ENCODE assay signal across 7 mouse cellular contexts in the genomic region with DNA sequence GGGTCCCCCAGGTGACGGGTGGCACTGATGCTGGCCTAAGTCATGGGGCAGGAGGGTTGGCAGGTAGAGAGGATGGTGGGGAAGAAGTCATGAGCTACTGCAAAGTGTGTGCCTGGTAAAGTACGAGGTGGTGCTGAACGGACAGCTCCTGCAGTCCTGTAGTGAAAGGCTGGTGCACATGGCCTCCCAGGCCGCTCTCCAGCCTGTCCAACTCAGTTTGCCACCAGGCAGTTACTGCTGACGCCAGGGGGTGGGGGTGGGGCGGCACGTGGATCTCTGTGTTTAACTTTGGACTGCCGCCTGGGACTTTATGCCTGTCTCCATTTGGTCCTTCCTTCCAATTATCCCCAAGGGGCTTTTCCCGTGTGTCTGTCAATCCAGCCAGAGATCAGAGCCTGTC. TPM values are rescaled to one million over a fixed set of nuclear protein-coding genes. Genes with fewer than 3 reads are reported as not detected.
DNase-seq lines count a peak whose midpoint lies in the region; ATAC-seq and TF ChIP-seq lines count a peak whose summit lies in the region.

No protein-coding gene starts in this region.

- no peaks in the 10 kb centered on the region for H3K9me3 ChIP-seq in liver, embryonic 14.5 days (ENCODE audit: control insufficient read depth, low read length)

- no peak overlapping the region for H3K27ac ChIP-seq in thymus, adult 2 months (ENCODE audit: control insufficient read depth, insufficient read depth, low read length)
- no peak overlapping the region for H3K27ac ChIP-seq in liver, embryonic 14.5 days

- peak; percentile 30 for DNase-seq in thymus, adult 2 months
- no peak for DNase-seq in thymus, adult 18-20 months
- DNase-seq in adrenal gland, postnatal 10 days = peak; percentile 83
- DNase-seq in liver, embryonic 14.5 days (ENCODE audit: low read depth in 3 of 3, low spot score in 3 of 3) = peak; percentile 31 to 55 (median 44)
- DNase-seq in retina, embryonic 14.5 days (ENCODE audit: low spot score) = peak; percentile 82
- DNase-seq in right cerebral cortex, adult 2 months (ENCODE audit: low spot score in 2 of 2) = no peak

- 13% methylated on average over 9 of the region's 9 CpGs for WGBS in thymus, adult 2 months
- 5% methylated on average over 9 of the region's 9 CpGs for WGBS in liver, embryonic 14.5 days (ENCODE audit: insufficient replicate concordance)

- TF ChIP-seq POLR2A in thymus, adult 2 months (IDR thresholded peaks at IDR 0.05; ENCODE audit: control insufficient read depth, extremely low read depth, insufficient read depth, low read length, poor library complexity) = no peak

- no peak overlapping the region for H3K9ac ChIP-seq in liver, embryonic 14.5 days (replicated peaks)

- TF ChIP-seq CTCF in thymus, adult 2 months (IDR thresholded peaks at IDR 0.05; ENCODE audit: borderline replicate concordance, control insufficient read depth, extremely low read depth, insufficient read depth, low read length, poor library complexity) = no peak
- TF ChIP-seq CTCF in liver, embryonic 14.5 days (IDR thresholded peaks at IDR 0.05; ENCODE audit: low read depth) = no peak

- H3K4me3 ChIP-seq in thymus, adult 2 months (ENCODE audit: control insufficient read depth, insufficient read depth, low read length) = no peak overlapping the region
- H3K4me3 ChIP-seq in liver, embryonic 14.5 days (ENCODE audit: insufficient read depth in 1 of 2, low read depth in 2 of 2, low read length in 2 of 2) = no peak overlapping the region

- H3K27me3 ChIP-seq in thymus, adult 2 months (ENCODE audit: control insufficient read depth, insufficient read depth, low read length) = no peaks in the 10 kb centered on the region
- H3K27me3 ChIP-seq in liver, embryonic 14.5 days (ENCODE audit: control insufficient read depth, insufficient read depth, low read length) = no peaks in the 10 kb centered on the region

- H3K36me3 ChIP-seq in thymus, adult 2 months (ENCODE audit: control insufficient read depth, insufficient read depth, low read length) = no peaks in the 10 kb centered on the region
- no peaks in the 10 kb centered on the region for H3K36me3 ChIP-seq in liver, embryonic 14.5 days (replicated peaks; ENCODE audit: control insufficient read depth, insufficient read depth, low read depth)

- no peak for TF ChIP-seq EP300 in liver, embryonic 14.5 days (IDR thresholded peaks at IDR 0.05; ENCODE audit: low read depth)

- ATAC-seq in hematopoietic stem cell, adult 5-6 weeks (replicated peaks in 1 of 2; ENCODE audit: insufficient read depth in 1 of 2, low FRiP score in 2 of 2, low TSS enrichment in 1 of 2, low read depth in 1 of 2, poor library complexity in 2 of 2, severe bottlenecking in 2 of 2) = peak; percentile 53 to 65
- no peak for ATAC-seq in liver, embryonic 14.5 days (ENCODE audit: insufficient read depth)

- no peak overlapping the region for H3K4me2 ChIP-seq in liver, embryonic 14.5 days (ENCODE audit: low read depth)

- peaks cover 9% of the 10 kb centered on the region for H3K4me1 ChIP-seq in thymus, adult 2 months (replicated peaks; ENCODE audit: control insufficient read depth, insufficient read depth, low read length)
- no peaks in the 10 kb centered on the region for H3K4me1 ChIP-seq in liver, embryonic 14.5 days (replicated peaks; ENCODE audit: control insufficient read depth in 2 of 2, insufficient read depth in 2 of 2, low read length in 1 of 2)

RNA-seq across cellular contexts. Expression of a gene that starts 5.0 kb away (rescaled TPM):
- 0.24 and 0.27 TPM in 2 replicates for polyA plus RNA-seq in thymus, adult 2 months (2012; rRNA removed)
- 1 to 10 TPM; 1.5 to 1.7 TPM for total RNA-seq in adrenal gland, postnatal 10 days (2021)
- 0.13 TPM in 1 of 2 replicates, not detected in the other for total RNA-seq in hematopoietic stem cell, adult 5-6 weeks (2017)
- not detected in 2 replicates for polyA plus RNA-seq in liver, embryonic 14.5 days (2012; rRNA removed)
- not detected in 2 replicates for polyA plus RNA-seq in liver, embryonic 14.5 days (2014; fragmentation: Nextera tagmentation; extraction: Ambion mirVana)

RNA-seq across cellular contexts. Expression of a gene that starts 19.8 kb away (rescaled TPM):
- 1.3 and 5.4 TPM in 2 replicates for polyA plus RNA-seq in thymus, adult 2 months (2012; rRNA removed)
- not detected for total RNA-seq in adrenal gland, postnatal 10 days (2021)
- total RNA-seq in hematopoietic stem cell, adult 5-6 weeks (2017) = not detected in 2 replicates
- 1.2 and 3.3 TPM in 2 replicates for polyA plus RNA-seq in liver, embryonic 14.5 days (2012; rRNA removed)
- 2.9 and 3.7 TPM in 2 replicates for polyA plus RNA-seq in liver, embryonic 14.5 days (2014; fragmentation: Nextera tagmentation; extraction: Ambion mirVana)

RNA-seq across cellular contexts. Expression of a gene that starts 31.2 kb away (rescaled TPM):
- polyA plus RNA-seq in thymus, adult 2 months (2012; rRNA removed) = not detected in 2 replicates
- total RNA-seq in adrenal gland, postnatal 10 days (2021) = not detected
- not detected in 2 replicates for total RNA-seq in hematopoietic stem cell, adult 5-6 weeks (2017)
- polyA plus RNA-seq in liver, embryonic 14.5 days (2012; rRNA removed) = not detected in 2 replicates
- not detected in 2 replicates for polyA plus RNA-seq in liver, embryonic 14.5 days (2014; fragmentation: Nextera tagmentation; extraction: Ambion mirVana)

RNA-seq across cellular contexts. Expression of a gene that starts 42.1 kb away (rescaled TPM):
- polyA plus RNA-seq in thymus, adult 2 months (2012; rRNA removed) = 61.4 and 63.9 TPM in 2 replicates
- total RNA-seq in adrenal gland, postnatal 10 days (2021) = 10 to 100 TPM; 53.2 to 62.8 TPM
- 123 and 135 TPM in 2 replicates for total RNA-seq in hematopoietic stem cell, adult 5-6 weeks (2017)
- 11.5 and 12.9 TPM in 2 replicates for polyA plus RNA-seq in liver, embryonic 14.5 days (2012; rRNA removed)
- polyA plus RNA-seq in liver, embryonic 14.5 days (2014; fragmentation: Nextera tagmentation; extraction: Ambion mirVana) = 40.8 and 41.8 TPM in 2 replicates

RNA-seq across cellular contexts. Expression of a gene that starts 49.8 kb away (rescaled TPM):
- 0.33 and 0.58 TPM in 2 replicates for polyA plus RNA-seq in thymus, adult 2 months (2012; rRNA removed)
- not detected for total RNA-seq in adrenal gland, postnatal 10 days (2021)
- total RNA-seq in hematopoietic stem cell, adult 5-6 weeks (2017) = not detected in 2 replicates
- polyA plus RNA-seq in liver, embryonic 14.5 days (2012; rRNA removed) = 0.03 TPM in 1 of 2 replicates, not detected in the other
- not detected in 2 replicates for polyA plus RNA-seq in liver, embryonic 14.5 days (2014; fragmentation: Nextera tagmentation; extraction: Ambion mirVana)

Comparison
In these comparisons a context has a peak if more than half of its experiments do, and no peak if none do; other contexts are left out.
1. DNase-seq: peak in thymus, adult 2 months (single experiment), adrenal gland, postnatal 10 days (single experiment), liver, embryonic 14.5 days (3 of 3) and retina, embryonic 14.5 days (single experiment); none in thymus, adult 18-20 months (0 of 2) and right cerebral cortex, adult 2 months (0 of 2).